Mouse (Mus musculus) Muller cell, postnatal 12 days (primary cell): ENCODE results near the gene Olfr646.

ENCODE experiments used
- DNase-seq: peaks from one replicate; pipeline ENCODE4 v3.0.0-alpha.2; 2015; ENCODE audit errors: inconsistent ontology term

Gene Olfr646

GRCm38 (mm10) chr7:104104757-104104972 is at the start of gene Olfr646:
TSS of gene Olfr646 (plus strand) at chr7:104104873.
- DNase-seq, result no peak

GRCm38 (mm10) chr7:104059215-104059614 is 45.5 kb upstream of the Olfr646 start:
- DNase-seq, result no peak

GRCm38 (mm10) chr7:104061345-104061744 is 43.3 kb upstream of the Olfr646 start, which contains the start of gene 4930516K23Rik:
TSS of gene 4930516K23Rik (minus strand) at chr7:104061445.
- no peak for DNase-seq

- DNase-seq, result no peak
Measured at GRCm38 (mm10) chr7:104071769-104072168, 32.9 kb upstream of the Olfr646 start, which contains the start of gene Olfr644. TSS of gene Olfr644 (minus strand) at chr7:104071869.

GRCm38 (mm10) chr7:104085365-104085764 is 19.3 kb upstream of the Olfr646 start, which contains the start of gene Olfr645:
TSS of gene Olfr645 (minus strand) at chr7:104085465.
- no peak for DNase-seq

- DNase-seq, result no peak
Measured at GRCm38 (mm10) chr7:104103913-104104756, 538 bp upstream of the Olfr646 start.

- no peak for DNase-seq
Measured at GRCm38 (mm10) chr7:104129726-104130125, 25.1 kb downstream of the Olfr646 start, which contains the start of gene Ubqln5. TSS of gene Ubqln5 (minus strand) at chr7:104129826.

- DNase-seq, result no peak
Measured at GRCm38 (mm10) chr7:104137305-104137704, 32.6 kb downstream of the Olfr646 start, which contains the start of gene Olfr643. TSS of gene Olfr643 (minus strand) at chr7:104137405.

GRCm38 (mm10) chr7:104143179-104143578 is 38.5 kb downstream of the Olfr646 start, which contains the start of gene Ubqln3:
TSS of gene Ubqln3 (minus strand) at chr7:104143279.
- no peak for DNase-seq

- DNase-seq, result no peak
Measured at GRCm38 (mm10) chr7:104150456-104150855, 45.8 kb downstream of the Olfr646 start, which contains the start of gene Ubqlnl. TSS of gene Ubqlnl (minus strand) at chr7:104150556.
